Mouse (Mus musculus): ENCODE measurements around the gene Atp5d.

Atp5d gene

GRCm38 (mm10) chr10:80138553-80139438 lies at the start of gene Atp5d:
Gene Atp5d, plus strand, starts transcription at chr10:80138632.
- DNase-seq: peak in 1 of 2 experiments; percentile 31

GRCm38 (mm10) chr10:80089146-80089545 lies 49.3 kb upstream of the Atp5d start:
- DNase-seq: no peak

DNA sequence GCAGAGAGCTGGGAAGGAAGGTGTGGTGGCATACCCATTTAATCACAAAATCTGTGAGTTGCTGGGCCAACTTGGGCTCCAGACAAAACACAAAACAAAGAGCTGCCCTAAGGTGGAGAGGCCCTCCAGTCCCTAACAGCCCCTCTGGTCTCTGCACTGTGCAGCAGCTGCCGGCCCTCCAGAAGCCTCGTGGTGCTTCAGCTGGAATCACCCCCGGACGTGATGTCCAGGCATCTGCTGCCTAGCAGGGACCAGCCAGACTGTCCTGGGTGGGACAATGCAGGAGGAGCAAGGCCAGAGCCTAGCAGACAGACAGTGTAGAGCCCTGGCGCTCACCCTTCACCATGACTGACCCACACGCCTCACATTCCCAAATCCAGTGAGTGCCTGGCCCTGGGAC lies 46.9 kb upstream of the Atp5d start:
- DNase-seq: no peak

GRCm38 (mm10) chr10:80092690-80093089 lies 45.7 kb upstream of the Atp5d start:
- no peak for DNase-seq

DNA sequence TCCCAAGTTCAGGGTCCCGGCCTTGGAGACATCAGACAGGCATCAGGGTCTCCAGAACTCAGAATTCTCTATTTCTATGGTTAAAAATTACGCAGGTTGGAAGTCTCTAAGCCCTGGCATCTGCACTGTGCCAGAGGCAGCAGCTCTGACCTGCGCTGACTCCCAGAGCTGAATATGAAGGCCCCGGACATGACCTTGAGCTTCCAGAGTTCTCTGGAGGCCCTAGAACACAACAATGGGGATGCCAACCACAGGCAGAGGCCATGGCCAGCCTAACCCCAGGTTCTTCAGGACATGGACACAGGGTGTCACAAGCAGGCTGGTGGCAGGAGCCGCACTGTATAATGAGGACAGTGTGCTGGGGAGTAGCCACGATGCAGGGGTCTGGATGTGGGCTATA lies 44.3 kb upstream of the Atp5d start:
- no peak for DNase-seq

- DNase-seq: no peak
These were observed 43.7 kb upstream of the Atp5d start for GRCm38 (mm10) chr10:80094684-80095083.

- no peak for DNase-seq
These were observed 42.9 kb upstream of the Atp5d start for GRCm38 (mm10) chr10:80095547-80095946.

GRCm38 (mm10) chr10:80097275-80097674 lies 41.2 kb upstream of the Atp5d start:
- no peak for DNase-seq

DNA sequence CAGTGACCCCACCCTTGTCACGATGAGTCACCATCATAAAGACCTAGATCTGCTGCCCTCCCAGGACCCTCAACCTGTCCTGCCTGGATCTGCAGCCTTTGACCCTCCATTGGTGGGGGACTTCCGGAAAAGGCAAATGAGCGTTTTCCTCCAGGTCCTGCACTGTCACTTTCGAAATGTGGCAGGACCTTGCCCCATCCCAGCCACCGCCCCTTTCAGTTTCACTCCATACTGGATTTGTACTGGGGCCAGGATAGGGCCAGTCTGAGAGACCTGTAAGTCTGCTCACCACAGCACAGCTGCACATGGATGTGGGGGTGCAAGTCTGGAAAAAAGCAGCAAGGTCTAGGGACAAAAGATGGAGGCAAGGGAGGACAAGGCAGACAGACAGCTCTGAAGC lies 39.8 kb upstream of the Atp5d start:
- DNase-seq: no peak

GRCm38 (mm10) chr10:80100982-80101381 lies 37.5 kb upstream of the Atp5d start:
- DNase-seq: no peak

DNA sequence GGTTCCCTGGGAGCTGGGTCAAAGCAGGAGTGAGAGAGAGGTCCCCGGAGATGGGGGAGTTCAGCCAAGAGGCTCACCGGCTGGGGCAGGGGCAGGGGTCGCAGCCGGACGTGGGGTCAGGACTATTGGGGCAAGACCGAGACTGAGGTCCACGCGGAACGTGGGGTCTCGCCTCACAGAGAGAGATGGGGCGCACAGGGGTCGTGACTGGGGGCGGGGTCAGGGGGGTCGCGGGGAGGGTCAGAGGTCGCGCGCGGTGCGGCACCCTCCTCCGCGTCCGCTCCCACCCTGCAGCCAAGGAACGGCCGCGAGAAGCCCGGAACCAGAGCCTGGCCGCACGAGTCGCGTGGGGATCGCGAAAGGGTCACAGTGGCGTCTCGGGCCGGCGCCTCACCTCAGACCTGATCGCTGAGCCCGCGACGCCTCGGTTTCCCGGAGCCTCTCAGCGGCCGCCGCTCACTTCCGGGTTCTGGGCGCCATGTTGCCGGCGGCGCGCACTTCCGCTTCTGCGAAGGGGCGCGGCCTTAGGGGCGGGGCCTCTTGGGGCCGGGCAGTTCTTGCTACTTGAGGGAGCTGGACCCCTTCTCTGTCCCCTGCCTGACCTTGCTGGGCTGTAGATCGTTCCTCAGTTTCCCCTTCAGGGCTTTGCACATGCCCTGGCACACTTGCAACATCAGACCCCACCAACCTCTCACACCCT lies 36.1 kb upstream of the Atp5d start:
- peak; percentile 78 to 81 for DNase-seq

DNA sequence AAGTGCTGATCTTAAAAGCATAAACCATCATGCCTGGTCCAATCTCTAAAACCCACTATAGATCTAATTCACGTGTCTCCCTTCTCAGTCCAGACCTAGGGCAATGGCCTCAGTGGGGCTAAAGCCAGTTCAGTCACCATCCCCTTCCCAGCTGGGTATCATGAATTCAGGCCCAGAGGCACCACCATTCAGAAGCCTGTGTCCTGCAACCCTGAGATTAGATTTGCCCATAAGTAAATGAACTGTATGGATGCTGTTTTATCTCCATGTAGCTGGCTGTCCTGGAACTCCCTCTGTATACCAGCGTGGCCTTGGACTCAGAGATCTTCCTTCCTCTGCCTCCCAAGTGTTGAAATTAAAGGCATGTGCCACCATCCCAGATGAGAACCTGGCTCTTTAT lies 35.4 kb upstream of the Atp5d start:
- DNase-seq: no peak

GRCm38 (mm10) chr10:80104181-80104580 lies 34.3 kb upstream of the Atp5d start:
- DNase-seq: no peak

GRCm38 (mm10) chr10:80105460-80105859 lies 33.0 kb upstream of the Atp5d start, which contains the start of gene Sbno2:
Gene Sbno2, minus strand, starts transcription at chr10:80105571.
- DNase-seq: no peak

DNA sequence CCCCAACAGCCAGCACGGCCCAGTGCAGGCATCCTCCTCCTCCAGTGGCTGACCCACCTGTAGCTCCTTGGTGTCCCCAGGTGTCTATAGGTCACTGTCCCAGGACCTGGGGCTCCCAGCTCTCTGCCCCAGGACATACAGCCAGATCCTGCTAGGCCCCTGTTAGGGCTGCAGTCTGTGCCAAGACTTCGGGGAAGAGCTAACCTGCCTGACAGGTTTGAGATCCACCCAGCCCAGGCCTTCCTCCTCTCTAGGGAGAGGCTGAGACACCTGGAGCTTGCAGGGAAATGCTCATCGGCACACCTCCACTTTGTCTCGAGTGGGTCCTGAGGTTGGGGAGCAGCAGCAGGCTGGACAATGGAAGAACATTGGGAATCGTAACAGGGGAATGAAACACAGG lies 32.5 kb upstream of the Atp5d start:
- no peak for DNase-seq

DNA sequence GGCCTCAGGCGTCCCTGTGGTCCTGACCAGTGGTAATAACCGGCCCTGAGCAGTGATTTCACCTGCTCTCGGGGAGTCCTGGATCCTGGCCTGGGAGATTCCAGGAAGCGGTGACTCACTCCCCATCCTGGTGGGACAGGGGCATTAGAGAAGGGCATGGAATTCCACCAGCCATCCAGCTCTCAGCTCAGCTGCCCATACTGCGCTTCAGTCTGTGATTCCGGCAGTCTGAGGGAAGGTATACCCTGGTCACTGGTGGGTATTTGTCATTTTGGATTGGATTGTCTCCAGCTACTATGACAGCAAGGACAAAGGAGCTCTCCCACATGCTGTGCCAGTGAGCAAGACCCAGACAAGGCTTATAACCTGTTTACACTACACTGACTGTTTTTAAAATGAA lies 30.8 kb upstream of the Atp5d start:
- DNase-seq: no peak

DNA sequence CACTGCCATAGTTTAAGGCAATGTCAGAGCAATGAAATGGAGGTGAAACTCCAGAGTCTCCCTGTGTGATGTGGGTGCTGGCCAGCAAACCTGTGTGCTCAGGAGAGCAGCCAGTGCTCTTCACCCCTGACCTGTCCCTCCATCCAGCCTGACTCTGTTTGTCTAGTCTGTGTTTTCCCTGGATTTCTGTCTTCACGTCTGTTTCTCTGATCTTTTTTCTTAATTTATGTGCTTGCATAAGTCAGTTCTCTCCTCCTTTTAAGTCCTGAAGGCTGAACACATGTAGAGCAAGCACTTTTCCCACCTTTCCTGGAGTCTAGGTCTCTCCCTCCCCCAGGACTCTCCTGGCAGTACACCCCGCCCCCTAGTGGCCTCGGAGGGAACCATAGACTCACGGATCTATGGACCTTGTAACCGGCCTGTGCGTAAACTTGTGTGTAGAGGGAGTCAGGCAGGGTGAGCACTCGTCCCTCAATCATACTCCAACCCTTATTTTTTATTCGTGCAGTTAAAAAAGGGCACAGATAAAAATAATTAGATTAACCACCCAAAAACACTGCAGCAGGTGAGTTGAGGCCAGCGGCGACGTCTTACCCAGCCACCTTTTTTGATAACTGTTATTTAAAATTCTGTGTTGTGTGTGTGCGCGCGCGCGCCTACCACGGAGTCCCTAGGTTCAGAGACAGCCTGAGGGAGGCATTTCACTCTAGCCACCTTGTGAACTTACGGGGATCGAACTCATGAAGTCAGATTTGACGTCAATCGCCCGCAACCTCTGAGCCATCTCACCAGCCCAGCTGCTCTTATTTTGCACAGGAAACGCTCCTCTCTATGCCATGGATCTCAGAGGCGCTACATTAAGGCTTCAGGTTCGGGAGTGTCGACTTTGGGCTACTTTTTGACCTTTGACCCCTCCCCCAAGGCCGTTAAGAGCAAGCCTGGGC lies 23.8 kb upstream of the Atp5d start:
- peak; percentile 78 to 84 for DNase-seq

DNA sequence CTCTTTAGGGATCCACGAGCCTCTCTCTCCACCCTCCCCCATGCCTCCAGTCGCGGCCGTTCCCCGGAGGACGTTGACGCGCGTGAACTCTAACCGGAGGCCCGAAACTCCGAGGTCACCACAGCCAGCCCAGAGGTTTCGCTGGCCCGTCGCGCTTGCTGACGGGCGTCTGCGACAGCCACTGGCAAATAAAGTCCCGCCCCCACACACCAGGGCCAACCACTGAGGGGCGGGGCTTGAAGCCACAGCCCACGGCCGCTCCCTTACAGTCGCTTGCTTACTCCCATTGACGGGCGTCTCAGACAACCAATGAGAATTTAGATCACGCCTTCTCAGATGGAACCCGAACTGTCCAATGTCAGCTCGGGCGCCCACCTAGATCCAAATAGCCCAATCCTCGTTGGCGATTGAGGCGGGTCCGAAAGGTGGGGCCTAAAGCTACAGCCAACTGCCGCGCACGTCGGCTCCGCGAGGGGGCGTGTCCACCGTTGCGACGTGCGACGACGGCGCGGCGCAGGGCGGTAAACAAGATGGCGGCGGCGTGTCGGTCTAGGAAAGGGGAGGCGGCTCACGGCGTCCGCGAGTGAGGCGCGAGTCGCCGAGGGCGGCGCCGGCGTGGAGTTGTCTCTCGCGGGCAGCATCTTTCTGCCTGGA lies 23.0 kb upstream of the Atp5d start, which contains the start of gene Stk11:
Stk11 (plus strand) TSS at position 514 of the 654 bp plus-strand sequence.
- peak; percentile 97 to 100 for DNase-seq

DNA sequence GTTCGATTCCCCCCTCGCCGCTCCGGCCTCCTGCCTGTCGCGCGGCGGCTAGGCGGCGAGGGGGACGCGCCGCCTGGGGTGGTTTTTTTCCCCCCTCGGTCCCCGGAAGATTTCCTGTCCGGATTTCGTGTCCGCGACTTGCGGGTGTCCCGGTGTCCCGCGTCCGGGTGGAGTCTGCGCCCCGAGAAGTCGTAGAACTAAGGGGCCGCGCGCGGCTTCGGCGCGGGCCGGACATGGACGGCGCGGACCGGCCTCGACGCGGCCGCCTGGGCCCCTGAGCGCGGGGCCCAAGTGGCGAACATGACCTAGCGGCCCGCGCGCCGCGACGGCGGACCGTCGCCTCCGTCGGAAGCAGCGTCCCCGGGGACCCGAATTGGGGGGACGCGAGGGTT lies 22.5 kb upstream of the Atp5d start:
- no peak for DNase-seq

DNA sequence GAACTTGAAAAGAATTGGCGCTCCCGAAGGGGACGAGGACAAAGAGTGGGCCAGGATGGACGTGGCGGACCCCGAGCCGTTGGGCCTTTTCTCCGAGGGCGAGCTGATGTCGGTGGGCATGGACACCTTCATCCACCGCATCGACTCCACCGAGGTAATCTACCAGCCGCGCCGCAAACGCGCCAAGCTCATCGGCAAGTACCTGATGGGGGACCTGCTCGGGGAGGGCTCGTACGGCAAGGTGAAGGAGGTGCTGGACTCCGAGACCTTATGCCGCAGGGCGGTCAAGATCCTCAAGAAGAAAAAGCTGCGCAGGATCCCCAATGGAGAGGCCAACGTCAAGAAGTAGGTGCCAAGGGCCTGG lies 21.9 kb upstream of the Atp5d start:
- no peak for DNase-seq

- DNase-seq: no peak
These were observed 21.3 kb upstream of the Atp5d start for GRCm38 (mm10) chr10:80116927-80117691.

DNA sequence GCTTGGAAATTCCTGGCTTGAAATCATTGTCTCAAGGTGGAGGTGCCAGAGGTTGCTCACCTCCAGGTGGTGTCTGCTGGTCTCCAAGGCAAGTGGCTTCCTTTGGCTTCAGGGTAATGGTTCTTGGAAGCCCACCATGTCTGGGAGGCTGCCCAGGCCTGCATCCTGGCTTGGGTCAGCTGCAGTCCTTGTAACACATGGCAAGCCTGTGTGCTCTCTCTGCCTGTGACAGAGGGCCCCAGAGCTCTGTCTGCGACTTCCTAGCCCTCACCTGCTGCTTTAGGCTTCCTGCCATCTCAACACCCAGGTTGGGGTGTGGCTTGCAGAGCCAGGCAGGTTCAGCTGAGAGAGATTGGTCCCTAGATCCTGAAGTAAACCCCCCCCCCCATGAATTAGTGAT lies 20.7 kb upstream of the Atp5d start:
- DNase-seq: no peak

Measured in thymus, adult 18-20 months (tissue).